Mouse (Mus musculus) gastrocnemius, postnatal 25 days (tissue): ENCODE results near the gene Olfr314. TPM values are rescaled to one million over a fixed set of nuclear protein-coding genes. Genes with fewer than 3 reads are reported as not detected.
"Not testable (repeated sequence)": the region's sequence is repeated elsewhere in the genome, so short reads cannot be mapped to it uniquely, and the experiment has no call there.

Experiments used
- DNase-seq: peaks from one replicate; pipeline ENCODE4 v3.0.0; 2022
- long read RNA-seq, 2 experiments: library from polyadenylated mRNA; stranded (forward); transcript quantifications; one replicate each; pipeline ENCODE4 v2.0.0; 2021
- total RNA-seq, 2 experiments: library from RNA; stranded (reverse); gene quantifications; 1 replicate in 1 of 2; 2 replicates in 1 of 2; pipeline ENCODE4 v1.2.3; 2021

The Olfr314 gene
- not detected for total RNA-seq
- long read RNA-seq, experiment 1: 0 reads
- long read RNA-seq, experiment 2: 0 reads

DNA sequence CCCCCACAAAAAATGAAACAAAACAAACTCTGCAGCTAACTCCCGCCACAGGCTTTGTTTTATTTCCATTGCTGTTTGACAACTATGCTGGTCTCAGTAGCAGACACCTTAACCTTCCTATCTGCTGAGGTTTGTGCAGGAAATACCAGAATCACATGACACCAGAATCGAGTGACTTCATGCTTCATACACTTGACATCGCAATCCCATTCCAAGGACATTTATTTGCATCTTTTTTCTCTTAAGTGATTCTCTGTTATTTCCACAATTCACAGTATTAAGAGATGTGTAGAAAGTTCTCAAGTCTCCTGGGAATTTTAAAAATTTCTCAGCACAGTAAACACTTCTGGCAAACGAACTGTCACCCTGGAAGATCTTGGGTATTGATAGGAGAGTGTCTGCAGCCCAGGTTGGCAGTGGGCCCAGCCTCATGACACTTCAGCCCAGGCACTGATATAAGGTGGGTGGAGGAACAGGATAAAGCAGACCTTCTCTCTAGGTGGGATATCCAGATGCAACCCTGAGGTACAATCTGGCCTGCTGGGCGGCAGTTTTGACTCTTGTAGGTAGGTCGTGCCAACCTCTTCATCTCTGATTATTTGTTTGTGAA is at the start of gene Olfr314:
Gene Olfr314 (plus strand): TSS at position 473 of the 610 bp plus-strand sequence.
- DNase-seq: no peak

- no peak for DNase-seq
Measured at GRCm38 (mm10) chr11:58733372-58733771, 49.4 kb upstream of the Olfr314 start.

DNA sequence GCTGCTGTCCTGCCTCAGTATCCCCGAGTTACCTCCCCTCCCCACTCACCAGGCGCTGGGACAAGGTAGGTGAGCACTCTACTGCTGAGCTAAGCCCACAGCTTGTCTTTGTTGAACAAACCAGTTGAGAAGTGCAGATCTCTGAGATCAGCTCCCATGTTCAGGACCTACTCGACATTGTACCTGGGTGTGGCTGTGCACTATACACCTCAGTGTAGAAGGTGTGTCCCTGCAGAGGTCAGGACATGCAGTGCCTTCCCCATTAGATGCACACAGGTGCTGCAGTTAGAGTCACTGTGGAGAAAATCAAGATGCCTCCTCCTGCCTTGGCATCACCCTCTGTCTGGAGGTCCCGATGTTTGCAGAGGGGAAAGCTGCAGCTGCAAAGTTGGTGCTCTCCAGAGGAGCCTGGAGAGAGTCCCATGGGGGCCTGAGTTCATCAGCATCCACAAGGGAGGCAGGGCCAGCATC is 43.9 kb upstream of the Olfr314 start, which contains the start of gene Olfr317:
Gene Olfr317 (minus strand): TSS at position 421 of the 471 bp plus-strand sequence.
- no peak for DNase-seq

DNA sequence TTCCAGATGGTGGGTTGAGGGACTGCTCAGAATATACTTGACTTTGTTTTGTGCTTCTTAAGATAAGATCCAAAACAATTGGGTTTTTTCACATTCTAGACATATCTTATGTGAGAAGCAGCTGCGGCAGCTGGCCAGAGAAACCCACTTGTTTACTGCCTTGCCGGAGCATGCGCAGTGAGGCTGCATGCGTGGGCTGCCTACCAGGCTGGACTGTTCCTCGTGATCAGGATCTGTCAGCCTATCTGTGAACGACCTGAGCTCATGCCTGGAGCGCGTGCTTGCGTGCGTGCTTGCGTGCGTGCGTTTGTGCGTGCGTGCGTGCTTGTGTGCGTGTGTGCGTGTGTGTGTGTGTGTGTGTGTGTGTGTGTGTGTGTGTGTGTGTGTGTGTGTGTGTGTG is 31.7 kb upstream of the Olfr314 start:
- DNase-seq: not testable (repeated sequence)

DNA sequence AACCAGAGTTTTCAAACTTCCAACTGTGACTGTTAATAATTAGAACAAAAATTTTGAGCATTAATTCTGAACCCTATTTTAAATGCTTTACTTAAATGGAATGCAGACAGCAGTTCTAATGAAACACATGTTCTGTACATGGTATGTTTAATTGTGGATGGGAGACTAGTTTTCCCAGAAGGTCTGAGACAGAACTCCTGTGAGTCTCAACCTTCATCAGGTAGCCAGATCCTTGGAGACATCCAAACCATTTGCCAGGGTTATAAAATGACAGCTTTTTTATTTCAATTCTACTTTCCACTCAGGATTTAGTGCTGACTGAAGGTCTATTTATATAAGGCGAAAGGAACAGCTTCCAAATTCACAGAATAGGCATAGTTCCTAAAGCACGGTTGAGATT is 30.3 kb upstream of the Olfr314 start, which contains the start of gene Olfr316:
Gene Olfr316 (plus strand): TSS at position 301 of the 400 bp plus-strand sequence.
- DNase-seq: no peak

GRCm38 (mm10) chr11:58772888-58773287 is 9.9 kb upstream of the Olfr314 start, which contains the start of gene Olfr315:
Gene Olfr315 (plus strand): TSS chr11:58773188.
- no peak for DNase-seq

DNA sequence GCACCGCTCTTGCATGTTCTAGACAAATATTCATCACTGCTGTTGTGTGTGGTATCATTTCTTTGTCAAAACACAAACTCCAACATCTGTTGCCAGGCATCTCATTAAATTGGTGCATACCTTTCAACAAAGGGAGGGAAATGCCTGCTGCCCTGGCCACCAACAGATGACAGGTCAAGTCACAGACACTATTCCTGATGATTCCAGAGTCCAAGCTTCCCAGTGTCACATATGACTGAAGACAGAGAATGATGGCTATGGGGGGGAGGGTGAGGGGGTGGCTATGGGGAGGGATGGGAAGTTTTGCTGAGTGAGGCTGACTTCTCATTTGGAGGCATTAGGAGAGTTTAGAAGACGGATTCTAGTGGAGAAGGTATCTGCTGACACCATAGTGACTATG is 1.4 kb downstream of the Olfr314 start:
- DNase-seq: no peak

- DNase-seq: no peak
Measured at GRCm38 (mm10) chr11:58787651-58788050, 4.9 kb downstream of the Olfr314 start.

GRCm38 (mm10) chr11:58788346-58788745 is 5.6 kb downstream of the Olfr314 start:
- DNase-seq: no peak

GRCm38 (mm10) chr11:58789532-58789931 is 6.8 kb downstream of the Olfr314 start:
- no peak for DNase-seq

DNA sequence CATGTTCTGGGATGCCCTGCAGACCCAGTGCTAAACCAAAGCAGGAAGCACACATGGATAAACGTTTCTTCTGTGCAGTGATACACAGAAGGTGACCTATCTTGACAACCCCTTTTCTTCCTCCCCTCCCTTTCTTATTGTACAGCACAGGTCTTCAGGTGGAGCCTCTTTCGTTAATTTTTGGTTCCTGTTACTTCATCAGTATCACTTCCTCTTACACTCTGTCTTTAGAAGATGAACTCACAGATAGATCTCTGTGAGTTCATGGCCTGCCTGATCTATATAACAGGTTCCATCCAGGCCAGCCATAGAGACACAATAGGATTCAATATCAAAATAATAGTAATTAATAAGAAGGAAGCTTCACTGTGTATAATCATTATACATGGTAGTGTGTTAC is 7.3 kb downstream of the Olfr314 start:
- no peak for DNase-seq

DNA sequence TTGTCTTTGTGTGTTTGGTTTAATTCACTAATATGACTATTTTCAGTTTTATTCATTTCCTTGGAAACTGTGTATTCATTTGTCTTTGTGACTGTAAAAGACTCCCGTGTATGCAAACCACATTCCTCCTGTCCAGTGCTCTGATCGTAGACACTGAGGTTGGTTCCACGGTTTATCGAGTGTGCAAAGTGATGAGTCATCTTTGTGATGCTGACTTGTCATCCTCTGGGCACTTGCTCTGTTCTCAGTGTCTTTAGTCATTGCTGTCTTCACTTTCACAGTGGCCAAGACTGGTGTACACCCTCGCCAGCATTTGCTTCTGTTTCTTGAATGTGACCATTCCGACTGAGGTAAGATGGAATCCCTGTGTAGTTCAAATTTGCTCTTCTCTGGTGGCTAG is 7.9 kb downstream of the Olfr314 start:
- DNase-seq: no peak

DNA sequence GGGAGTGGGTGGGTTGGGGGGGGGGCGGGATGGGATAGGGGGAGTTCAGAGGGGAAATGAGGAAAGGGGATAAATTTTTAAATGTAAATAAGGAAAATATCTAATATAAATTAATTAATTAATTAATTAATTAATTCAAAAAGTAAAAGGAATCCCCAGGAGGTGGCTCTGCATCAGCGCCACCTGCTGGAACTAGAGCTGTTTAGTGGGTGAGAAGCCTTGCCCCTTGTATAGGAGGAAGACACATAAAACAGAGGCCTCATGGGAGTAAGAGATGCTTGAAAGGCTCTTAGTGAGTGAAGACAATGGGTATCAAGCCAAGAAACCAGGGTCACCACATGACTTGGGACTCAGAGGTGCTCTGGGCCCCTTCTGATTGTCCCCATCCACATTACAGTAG is 13.1 kb downstream of the Olfr314 start:
- DNase-seq: no peak

DNA sequence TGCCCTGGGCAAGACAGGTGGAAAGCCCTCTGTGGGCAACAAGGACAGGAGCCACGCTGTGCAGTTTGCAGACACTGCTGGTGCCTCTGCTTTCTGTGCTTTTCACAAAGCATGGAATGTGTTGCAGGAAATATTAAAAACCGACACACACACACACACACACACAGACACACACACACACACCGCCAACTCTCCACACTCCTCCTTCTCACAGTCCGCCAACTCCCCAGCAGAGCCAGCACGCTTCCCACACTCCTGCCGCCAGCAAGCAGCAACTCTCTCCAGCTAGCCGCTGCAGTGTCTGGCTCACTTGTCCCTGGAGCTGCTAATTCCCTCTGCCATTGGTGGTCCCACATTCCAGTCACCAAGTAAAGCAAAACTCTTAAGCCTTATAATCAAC is 14.1 kb downstream of the Olfr314 start:
- DNase-seq: no peak

DNA sequence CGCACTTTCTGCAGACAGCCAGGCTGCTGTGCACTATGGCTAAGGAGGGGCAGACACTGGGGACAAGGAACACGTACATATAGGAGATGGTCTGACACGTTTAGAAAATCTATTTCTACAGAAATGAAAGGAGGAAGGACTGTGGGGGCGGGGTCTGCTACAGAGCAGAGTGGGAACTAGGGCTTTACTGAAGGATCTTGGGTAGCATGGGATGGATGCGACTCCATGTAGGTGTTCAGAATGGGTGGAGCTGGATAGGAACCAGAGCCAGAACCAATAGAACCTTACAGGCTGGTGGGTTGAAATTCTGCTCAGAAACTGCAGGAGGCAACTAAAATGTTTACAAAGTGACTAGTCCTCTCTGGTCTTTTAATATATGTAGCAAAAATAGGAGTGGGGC is 17.0 kb downstream of the Olfr314 start:
- no peak for DNase-seq

- DNase-seq: no peak
Measured at GRCm38 (mm10) chr11:58801558-58802228, 18.9 kb downstream of the Olfr314 start, which contains the start of gene Fam183b. Gene Fam183b (minus strand): TSS chr11:58801960.

DNA sequence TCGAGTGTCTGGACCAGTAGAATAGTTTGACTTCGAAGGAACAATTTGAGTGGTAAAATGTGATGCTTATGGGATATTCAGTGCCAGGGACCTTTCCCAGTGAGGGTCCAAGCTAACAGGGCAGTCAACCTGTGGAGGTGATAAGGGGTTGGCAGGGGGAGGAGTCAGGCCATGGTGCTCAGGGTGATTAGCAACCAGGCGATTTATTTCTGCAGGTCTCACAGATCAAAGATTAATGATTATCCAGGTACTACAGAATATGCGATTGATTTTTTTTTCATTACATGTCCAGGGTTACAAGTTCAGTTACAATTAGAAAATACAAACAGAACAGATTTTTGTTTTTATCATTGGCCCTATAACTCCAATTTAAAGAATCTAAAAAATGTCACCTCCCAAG is 21.1 kb downstream of the Olfr314 start:
- no peak for DNase-seq

DNA sequence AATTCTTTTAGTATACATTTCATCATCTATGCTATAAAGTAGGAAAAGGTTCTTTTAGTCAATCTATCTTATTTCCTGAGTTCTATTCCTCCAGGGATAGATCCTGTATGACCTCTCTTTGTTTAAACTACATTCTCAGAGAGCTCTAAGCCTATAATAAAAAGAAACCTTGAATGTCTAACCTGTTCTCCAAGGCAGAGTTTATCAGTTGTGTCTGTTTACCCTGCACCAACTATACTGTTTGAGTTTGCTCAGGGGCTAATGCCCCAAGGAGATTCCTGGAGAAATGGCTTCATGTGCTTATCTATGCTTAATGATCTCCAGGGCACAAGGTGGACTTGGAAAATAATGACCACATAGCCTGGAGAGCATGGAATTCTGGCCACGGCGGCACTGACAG is 21.6 kb downstream of the Olfr314 start:
- no peak for DNase-seq

GRCm38 (mm10) chr11:58812001-58812400 is 29.2 kb downstream of the Olfr314 start:
- DNase-seq: no peak

- DNase-seq: not testable (repeated sequence)
Measured at GRCm38 (mm10) chr11:58814700-58815099, 31.9 kb downstream of the Olfr314 start, which contains the start of gene Olfr313. Gene Olfr313 (plus strand): TSS chr11:58815000.

DNA sequence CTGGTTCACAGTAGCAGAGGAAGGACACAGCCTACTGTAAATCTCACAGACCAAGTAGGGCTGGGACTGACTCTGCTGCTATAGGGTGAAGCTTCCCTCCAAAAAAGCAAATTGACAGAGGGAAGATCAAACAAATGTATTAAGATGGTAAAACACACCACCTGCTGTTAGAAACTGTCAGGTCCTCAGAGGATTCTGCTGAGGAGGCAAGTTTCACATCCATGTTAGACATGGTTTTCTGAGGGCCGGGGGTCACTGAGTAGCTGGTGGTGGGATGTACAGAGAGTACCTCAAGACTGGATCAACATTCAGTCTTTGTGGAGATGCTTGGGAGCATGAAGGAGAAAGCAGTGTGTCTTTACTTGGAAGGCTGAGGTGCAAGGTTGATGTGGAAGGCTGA is 32.9 kb downstream of the Olfr314 start:
- DNase-seq: no peak

DNA sequence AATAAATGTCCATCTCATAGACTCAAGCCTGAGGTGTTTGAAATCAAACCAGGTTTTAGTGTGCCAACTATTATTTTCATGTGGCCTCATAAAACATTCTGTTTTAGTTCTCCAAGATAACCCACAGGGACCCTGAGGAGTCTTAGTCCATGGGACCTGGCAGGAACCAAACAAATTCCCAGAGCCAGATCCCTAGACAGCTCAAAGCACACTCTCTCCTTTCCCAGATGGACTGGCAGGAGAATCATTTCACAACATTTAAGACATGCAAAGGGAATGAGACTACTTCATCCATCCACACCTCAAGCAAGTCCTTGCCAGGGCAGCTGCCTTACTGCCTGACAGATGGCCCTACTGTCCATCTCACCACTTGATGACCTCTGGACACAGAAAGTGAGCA is 46.2 kb downstream of the Olfr314 start, which contains the start of gene Olfr312:
Gene Olfr312 (plus strand): TSS at position 301 of the 400 bp plus-strand sequence.
- DNase-seq: not testable (repeated sequence)

GRCm38 (mm10) chr11:58829764-58830163 is 47.0 kb downstream of the Olfr314 start:
- DNase-seq: no peak
